Mouse (Mus musculus): ENCODE data around the gene Gm4737. TPM values are rescaled to one million over a fixed set of nuclear protein-coding genes. Genes with fewer than 3 reads are reported as not detected.

The Gm4737 gene
- total RNA-seq, 2 experiments from 2014 or later = 12.4 to 14.2 TPM

Other genes with a start within 250 kb of the Gm4737 start
- gene Phldb2, start 201.5 kb downstream of the Gm4737 start, total RNA-seq (2021) = 10 to 100 TPM; 39.9 to 61.7 TPM
- gene Plcxd2, start 144.9 kb downstream of the Gm4737 start, total RNA-seq (2021) = under 1 TPM; 0.19 to 0.27 TPM
- under 1 TPM; 0.12 to 0.14 TPM for gene Cd96, start 34.8 kb downstream of the Gm4737 start, total RNA-seq (2021)

Measured in heart, postnatal 10 days (tissue).